Mouse (Mus musculus): ENCODE results near the gene BC030867.
"Not testable (repeated sequence)": the region's sequence is repeated elsewhere in the genome, so short reads cannot be mapped to it uniquely, and the experiment has no call there.

BC030867 gene

DNA sequence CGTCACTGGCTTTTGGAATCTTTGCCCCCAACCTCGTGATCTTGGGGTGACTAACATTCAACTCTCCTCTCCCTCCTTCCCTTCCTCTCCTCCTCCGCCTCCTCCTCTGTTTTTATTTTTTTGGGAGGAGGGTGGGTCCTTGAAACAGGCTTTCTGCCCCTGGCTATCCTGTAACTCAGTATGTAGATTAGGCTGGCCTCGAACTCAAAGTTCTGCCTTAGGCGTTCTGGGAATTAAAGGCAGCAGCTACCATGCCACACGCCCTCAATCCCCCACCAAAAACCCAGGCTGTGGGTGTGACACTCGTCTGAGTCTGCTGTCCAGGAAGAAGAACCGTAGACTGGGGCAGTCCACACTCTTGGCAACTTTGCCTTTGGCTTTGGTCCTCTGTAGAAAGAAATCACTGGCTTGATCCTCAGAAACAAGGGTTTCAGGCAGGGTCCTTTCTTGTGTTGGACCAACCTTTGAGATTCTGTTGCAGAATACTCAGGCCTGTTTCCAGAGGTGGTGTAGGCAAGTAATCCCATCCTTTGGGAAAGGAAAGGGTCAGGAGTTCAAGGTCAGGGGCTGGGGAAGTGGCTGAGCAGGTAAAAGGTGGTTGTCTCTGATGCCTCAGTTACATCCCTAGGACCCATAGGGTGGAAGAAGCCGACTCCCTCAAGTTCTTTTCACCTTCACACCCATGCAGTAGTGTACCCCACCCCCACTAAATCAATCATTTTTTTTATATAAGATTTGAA lies 839 bp downstream of the BC030867 start:
- no peak for DNase-seq (ENCODE audit: low spot score)

GRCm38 (mm10) chr11:102257514-102257913 lies 8.8 kb downstream of the BC030867 start:
- no peak for DNase-seq (ENCODE audit: low spot score)

GRCm38 (mm10) chr11:102258095-102258494 lies 9.4 kb downstream of the BC030867 start:
- DNase-seq (ENCODE audit: low spot score), result no peak

DNA sequence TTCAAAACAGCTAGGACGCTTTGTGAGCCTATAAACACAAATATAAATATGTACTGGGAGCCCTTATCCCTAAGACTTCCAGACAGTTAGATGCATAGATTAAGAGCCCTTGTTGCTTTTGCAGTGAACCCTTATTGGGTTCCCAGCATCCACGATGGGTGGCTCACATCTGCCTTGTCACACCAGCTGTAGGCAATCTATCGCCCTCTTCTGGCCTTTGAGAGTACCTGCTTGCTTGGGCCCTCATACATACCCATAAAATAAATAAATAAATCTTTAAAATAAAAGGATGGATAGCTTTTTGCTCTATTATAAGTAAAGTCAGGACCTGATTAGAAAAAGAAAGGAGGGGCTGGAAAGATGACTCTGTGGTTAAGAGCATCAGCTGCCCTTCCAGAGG lies 9.8 kb downstream of the BC030867 start:
- no peak for DNase-seq (ENCODE audit: low spot score)

GRCm38 (mm10) chr11:102263211-102263610 lies 14.5 kb downstream of the BC030867 start:
- DNase-seq (ENCODE audit: low spot score), result no peak

GRCm38 (mm10) chr11:102265816-102266215 lies 17.1 kb downstream of the BC030867 start:
- no peak for DNase-seq (ENCODE audit: low spot score)

- no peak for DNase-seq (ENCODE audit: low spot score)
These were observed 18.1 kb downstream of the BC030867 start for GRCm38 (mm10) chr11:102266631-102267355.

DNA sequence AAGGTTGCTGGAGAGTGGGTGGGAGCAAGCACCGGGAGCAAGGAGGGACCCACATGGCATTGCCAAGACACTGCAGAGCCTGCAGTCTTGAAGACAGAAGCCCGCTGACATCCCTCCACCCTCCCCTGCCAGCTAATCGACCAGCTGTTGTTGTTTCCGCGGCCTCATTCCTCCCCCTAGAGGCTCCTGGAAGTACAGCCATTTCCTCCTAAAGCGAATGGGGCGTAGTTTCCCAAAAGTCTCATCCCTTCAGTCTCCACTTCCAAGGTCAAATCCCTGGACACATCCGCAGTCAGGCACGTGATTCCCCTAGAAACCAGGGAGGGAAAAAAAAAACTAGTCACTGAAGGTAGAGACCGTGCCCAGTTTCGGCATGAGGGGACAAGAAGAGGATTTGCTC lies 18.8 kb downstream of the BC030867 start:
- DNase-seq (ENCODE audit: low spot score), result no peak

DNA sequence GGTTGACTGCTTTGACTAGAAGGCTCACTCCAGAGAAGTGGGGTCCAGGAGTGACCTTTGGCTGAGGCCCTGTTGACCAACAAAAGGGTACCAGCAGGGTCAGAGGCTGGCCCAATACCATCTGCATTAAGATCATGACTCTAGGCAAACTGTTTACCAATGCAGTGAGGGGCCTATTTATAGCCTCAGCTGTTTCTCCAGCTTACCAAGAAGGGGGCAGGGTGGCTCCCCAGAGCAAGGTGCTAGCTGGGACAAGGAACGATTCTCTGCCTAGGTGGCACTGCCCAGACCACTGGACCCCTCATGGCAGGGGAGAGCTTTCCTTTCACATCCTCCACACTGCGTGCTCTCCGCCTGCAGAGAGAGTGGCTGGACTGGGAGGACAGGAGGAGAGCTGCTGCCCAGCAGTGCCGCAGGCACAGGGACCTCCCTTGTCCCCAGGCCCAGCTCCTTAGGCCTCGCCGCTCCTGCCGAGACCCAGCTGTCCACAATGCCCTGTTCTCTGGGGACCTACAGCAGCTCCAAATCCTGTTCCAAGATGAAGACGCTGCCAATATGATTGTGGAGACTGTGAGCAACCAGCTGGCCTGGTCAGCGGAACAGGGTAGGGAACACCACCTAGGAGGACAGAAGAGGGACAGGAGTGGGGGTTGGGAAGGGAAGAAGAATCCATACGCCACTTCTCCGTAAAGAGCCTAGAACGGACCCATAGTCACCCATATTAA lies 20.0 kb downstream of the BC030867 start, which contains the start of gene Asb16:
TSS of gene Asb16 (plus strand) at position 224 of the 725 bp plus-strand sequence.
- DNase-seq (ENCODE audit: low spot score), result no peak

- no peak for DNase-seq (ENCODE audit: low spot score)
These were observed 27.8 kb downstream of the BC030867 start for GRCm38 (mm10) chr11:102276411-102276915.

- DNase-seq (ENCODE audit: low spot score), result no peak
These were observed 29.1 kb downstream of the BC030867 start for GRCm38 (mm10) chr11:102277754-102278153.

DNA sequence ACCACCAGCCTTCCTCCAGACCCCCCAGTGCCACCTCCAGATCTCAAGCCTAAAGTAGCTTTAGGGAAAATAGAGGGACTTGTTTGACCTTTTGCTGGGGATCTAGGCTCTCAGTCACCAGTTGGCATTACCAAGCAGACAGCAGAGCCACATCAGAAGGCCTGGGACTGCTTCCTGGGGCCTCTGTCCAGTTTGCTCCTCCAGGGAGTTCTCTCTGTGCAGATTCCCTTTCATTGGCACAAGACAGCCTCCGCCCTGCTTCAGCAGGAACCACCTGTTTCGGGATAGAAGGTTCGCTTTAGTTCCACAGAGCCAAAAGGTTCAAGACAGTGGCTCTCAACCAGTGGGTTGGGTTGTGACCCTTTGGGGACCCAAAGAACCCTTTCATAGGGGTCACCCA lies 30.9 kb downstream of the BC030867 start:
- DNase-seq (ENCODE audit: low spot score), result no peak

DNA sequence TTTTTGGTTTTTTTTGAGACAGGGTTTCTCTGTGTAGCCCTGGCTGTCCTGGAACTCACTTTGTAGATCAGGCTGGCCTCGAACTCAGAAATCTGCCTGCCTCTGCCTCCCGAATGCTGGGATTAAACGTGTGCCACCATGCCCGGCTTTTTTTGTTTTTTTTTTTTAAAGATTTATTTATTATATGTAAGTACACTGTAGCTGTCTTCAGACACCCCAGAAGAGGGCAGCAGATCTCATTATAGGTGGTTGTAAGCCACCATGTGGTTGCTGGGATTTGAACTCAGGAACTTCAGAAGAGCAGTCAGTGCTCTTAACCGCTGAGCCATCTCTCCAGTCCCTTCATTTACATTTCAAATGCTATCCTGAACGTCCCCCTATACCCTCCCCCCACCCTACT lies 31.6 kb downstream of the BC030867 start:
- DNase-seq (ENCODE audit: low spot score), result not testable (repeated sequence)

- no peak for DNase-seq (ENCODE audit: low spot score)
These were observed 35.2 kb downstream of the BC030867 start for GRCm38 (mm10) chr11:102283922-102284321.

DNA sequence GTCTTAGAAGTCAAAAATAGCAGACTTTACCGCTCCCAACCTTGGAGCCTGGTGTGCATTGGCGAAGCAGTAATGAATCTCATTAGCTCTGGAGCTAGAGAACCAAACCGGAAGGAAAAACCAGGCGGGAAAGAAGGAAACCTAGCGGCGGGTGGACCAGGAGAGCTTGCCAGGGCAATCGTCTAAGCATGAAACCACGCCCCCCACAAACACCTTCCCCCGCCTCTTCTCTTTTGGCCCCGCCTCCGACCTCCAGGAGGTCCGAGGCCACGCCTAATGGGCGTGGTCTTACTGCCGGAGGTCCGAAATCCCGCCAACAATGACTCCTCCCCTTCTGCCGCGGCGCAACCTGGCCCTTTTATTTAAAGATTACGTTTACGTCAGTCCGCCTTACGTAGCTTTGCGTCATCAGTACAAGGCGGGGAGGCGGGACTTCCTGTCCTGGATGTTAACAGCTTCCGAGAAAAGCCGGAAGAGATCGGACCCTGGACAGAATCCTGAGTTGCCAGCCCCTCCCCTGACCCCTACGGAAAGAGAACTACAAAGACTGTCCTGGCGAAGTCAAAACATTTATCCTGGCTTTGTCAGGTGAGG lies 35.9 kb downstream of the BC030867 start, which contains the start of gene Tmub2:
TSS of gene Tmub2 (plus strand) at position 431 of the 594 bp plus-strand sequence.
- DNase-seq (ENCODE audit: low spot score), result peak; percentile 80

GRCm38 (mm10) chr11:102285095-102285834 lies 36.6 kb downstream of the BC030867 start:
- no peak for DNase-seq (ENCODE audit: low spot score)

GRCm38 (mm10) chr11:102287485-102287884 lies 38.8 kb downstream of the BC030867 start:
- no peak for DNase-seq (ENCODE audit: low spot score)

DNA sequence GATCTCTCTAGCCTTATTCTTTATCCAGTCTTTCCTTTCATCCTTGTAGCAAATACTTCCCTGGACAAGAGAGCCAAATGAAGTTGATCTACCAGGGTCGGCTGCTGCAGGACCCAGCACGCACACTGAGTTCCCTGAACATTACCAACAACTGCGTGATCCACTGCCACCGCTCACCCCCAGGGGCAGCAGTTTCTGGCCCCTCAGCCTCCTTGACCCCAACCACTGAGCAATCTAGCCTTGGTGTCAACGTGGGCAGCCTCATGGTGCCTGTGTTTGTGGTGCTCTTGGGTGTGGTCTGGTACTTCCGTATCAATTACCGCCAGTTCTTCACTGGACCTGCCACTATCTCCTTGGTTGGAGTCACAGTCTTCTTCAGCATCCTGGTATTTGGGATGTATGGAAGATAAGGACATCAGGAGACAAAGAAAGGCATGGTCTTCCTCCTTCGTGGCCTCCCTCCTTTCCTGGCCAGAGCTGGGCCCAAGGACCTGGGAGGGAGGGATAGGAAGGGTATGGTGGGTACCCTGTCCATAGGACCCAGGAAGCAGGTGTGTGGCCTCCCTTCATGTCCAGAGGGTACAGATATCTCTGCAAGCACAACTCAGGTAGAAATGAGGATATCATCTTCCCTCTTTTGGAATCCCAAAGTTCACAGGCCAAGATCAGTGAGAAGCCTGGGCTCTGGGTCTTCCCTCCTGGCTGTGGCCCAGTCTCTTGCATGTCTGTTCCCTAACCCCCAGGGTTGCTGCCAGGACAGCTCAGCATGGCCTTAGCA lies 39.5 kb downstream of the BC030867 start:
- DNase-seq (ENCODE audit: low spot score), result no peak

GRCm38 (mm10) chr11:102288913-102289312 lies 40.2 kb downstream of the BC030867 start:
- DNase-seq (ENCODE audit: low spot score), result no peak

GRCm38 (mm10) chr11:102289511-102290100 lies 40.9 kb downstream of the BC030867 start:
- no peak for DNase-seq (ENCODE audit: low spot score)
